Mouse (Mus musculus) bone marrow, adult 2 months (tissue): ENCODE measurements around the gene 4930503E14Rik. TPM values are rescaled to one million over a fixed set of nuclear protein-coding genes. Genes with fewer than 3 reads are reported as not detected.
"Not testable (repeated sequence)": the region's sequence is repeated elsewhere in the genome, so short reads cannot be mapped to it uniquely, and the experiment has no call there.

Experiments used
- H3K27ac ChIP-seq: fragments of 200-500 bp; 2 replicates; pipeline ENCODE4 v1.5.1; 2012; ENCODE audit warnings: low read depth, mild to moderate bottlenecking, control low read depth, inconsistent platforms, low read length; ENCODE audit not compliant: control insufficient read depth, poor library complexity, insufficient read depth
- H3K4me1 ChIP-seq: fragments of 200-500 bp; 2 replicates; pipeline ENCODE4 v1.6.1; 2011; ENCODE audit warnings: low read length; ENCODE audit not compliant: control insufficient read depth, insufficient read depth
- H3K4me3 ChIP-seq: fragments of 200-500 bp; replicated peaks from 2 replicates; pipeline ENCODE3; 2011; ENCODE audit warnings: mild to moderate bottlenecking, low read depth, low read length, control low read depth; ENCODE audit not compliant: control insufficient read depth
- CTCF ChIP-seq: fragments of 200-500 bp; IDR thresholded peaks from 2 replicates; pipeline ENCODE4 v1.5.1; 2011; ENCODE audit warnings: low read length, control low read depth; ENCODE audit not compliant: control insufficient read depth, insufficient read depth
- POLR2A ChIP-seq: fragments of 200-500 bp; IDR thresholded peaks from 2 replicates; pipeline ENCODE4 v1.6.1; 2011; ENCODE audit warnings: low read depth, mild to moderate bottlenecking, control low read depth, low read length, borderline replicate concordance; ENCODE audit not compliant: control insufficient read depth
- WGBS: fragments of 180-500 bp; shearing (Covaris S2); methylation state at CpG from one replicate; pipeline ENCODE4 v1.1.7; 2018; 5-methylcytosine and 5-hydroxymethylcytosine counted together
- polyA plus RNA-seq: library from polyadenylated mRNA; stranded (reverse); fragments of >200 nt; gene quantifications from 2 replicates; pipeline ENCODE4 v1.2.4, GENCODE M21; 2011; ENCODE audit warnings: low replicate concordance; ENCODE audit not compliant: missing spikeins, insufficient read depth, insufficient read length

Gene 4930503E14Rik
- polyA plus RNA-seq: not detected in 2 replicates

DNA sequence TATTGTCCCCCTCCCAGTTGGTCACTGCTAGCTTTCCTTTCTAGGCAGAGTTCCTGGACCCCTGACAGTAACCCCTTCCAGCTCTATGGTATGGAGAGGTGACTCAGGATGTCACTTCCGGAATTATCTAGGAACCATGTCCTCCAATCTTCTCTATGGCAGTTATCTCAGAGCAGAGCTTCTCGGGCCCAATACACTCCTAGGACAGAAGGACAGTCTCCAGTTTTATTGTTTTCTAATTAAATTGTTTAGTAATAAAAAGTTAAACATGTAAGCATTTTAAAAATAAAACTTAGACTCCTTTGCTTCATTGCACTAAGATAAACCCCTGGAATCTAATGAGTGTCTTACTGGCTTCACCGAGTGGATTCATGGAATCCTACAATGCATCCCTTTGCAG lies at the start of gene 4930503E14Rik:
Gene 4930503E14Rik, minus strand, starts transcription at position 101 of the 400 bp plus-strand sequence.
- 82% methylated on average over 3 of the region's 3 CpGs for WGBS
- not testable (repeated sequence) for H3K27ac ChIP-seq, H3K4me3 ChIP-seq

GRCm38 (mm10) chr14:44248039-44248438 lies 35.0 kb upstream of the 4930503E14Rik start:
- H3K27ac ChIP-seq: no peak overlapping the region
- no peak overlapping the region for H3K4me3 ChIP-seq
- TF ChIP-seq CTCF: no peak
- no peak for TF ChIP-seq POLR2A
- H3K4me1 ChIP-seq: no peaks in the 10 kb centered on the region
- 84% methylated on average over 16 of the region's 16 CpGs for WGBS

More for the DNA sequence above, at the start of gene 4930503E14Rik:
- H3K4me1 ChIP-seq: not testable (repeated sequence)

- not testable (repeated sequence) for H3K4me1 ChIP-seq, H3K27ac ChIP-seq, H3K4me3 ChIP-seq
- 70% methylated on average over 2 of the region's 3 CpGs for WGBS
These were observed 15.7 kb downstream of the 4930503E14Rik start, which contains the start of gene Gm8212 for GRCm38 (mm10) chr14:44197361-44197760. Gm8212 (plus strand) TSS chr14:44197661.

- not testable (repeated sequence) for H3K4me3 ChIP-seq, H3K27ac ChIP-seq, H3K4me1 ChIP-seq
- WGBS: 68% methylated on average over 3 of the region's 4 CpGs
These were observed 89.5 kb downstream of the 4930503E14Rik start, which contains the start of gene Gm3327 for GRCm38 (mm10) chr14:44123551-44123950. Gm3327 (plus strand) TSS chr14:44123851.

Other genes starting within 250 kb of the 4930503E14Rik start
- not detected in 2 replicates for gene Ang6, start 211.0 kb downstream of the 4930503E14Rik start, polyA plus RNA-seq
- 13.7 and 37.7 TPM in 2 replicates for gene Ear2, start 110.6 kb downstream of the 4930503E14Rik start, polyA plus RNA-seq
- not detected in 2 replicates for gene Gm3327, start 89.4 kb downstream of the 4930503E14Rik start, polyA plus RNA-seq
- gene Gm8212, start 15.6 kb downstream of the 4930503E14Rik start, polyA plus RNA-seq: not detected in 2 replicates
- gene Gm8220, start 72.3 kb upstream of the 4930503E14Rik start, polyA plus RNA-seq: not detected in 2 replicates
- not detected in 2 replicates for gene Gm5930, start 125.3 kb upstream of the 4930503E14Rik start, polyA plus RNA-seq
- not detected in 2 replicates for gene Gm8229, start 152.1 kb upstream of the 4930503E14Rik start, polyA plus RNA-seq
- not detected in 2 replicates for gene Gm3371, start 197.4 kb upstream of the 4930503E14Rik start, polyA plus RNA-seq
- gene Gm8232, start 220.4 kb upstream of the 4930503E14Rik start, polyA plus RNA-seq: not detected in 2 replicates